Mouse (Mus musculus) thymus, postnatal 25 days (tissue): Measurements from ENCODE around the gene Ccdc177.

Experiments used
- DNase-seq: peaks from one replicate; pipeline ENCODE4 v3.0.0; 2022

Ccdc177 gene

DNA sequence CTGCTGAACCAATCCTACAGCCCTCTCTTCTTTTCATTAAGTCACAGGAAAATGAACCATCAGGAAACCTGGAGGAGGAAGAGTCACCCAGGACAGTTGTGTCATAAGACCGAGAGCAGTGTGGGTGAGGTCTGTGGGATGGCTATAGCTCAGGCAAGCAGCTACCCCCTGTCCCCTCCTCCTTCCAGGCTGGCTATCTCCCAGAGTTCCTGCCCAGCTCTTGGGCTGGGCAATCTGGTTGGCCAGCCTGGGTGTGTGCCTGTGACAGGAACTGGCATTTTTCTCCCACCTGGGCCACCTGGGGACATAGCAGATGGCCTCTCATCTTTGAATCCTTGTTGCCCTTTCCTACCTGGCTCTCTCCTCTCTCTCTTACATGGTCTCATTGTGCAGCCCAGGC lies 23.4 kb upstream of the Ccdc177 start:
- DNase-seq = no peak

DNA sequence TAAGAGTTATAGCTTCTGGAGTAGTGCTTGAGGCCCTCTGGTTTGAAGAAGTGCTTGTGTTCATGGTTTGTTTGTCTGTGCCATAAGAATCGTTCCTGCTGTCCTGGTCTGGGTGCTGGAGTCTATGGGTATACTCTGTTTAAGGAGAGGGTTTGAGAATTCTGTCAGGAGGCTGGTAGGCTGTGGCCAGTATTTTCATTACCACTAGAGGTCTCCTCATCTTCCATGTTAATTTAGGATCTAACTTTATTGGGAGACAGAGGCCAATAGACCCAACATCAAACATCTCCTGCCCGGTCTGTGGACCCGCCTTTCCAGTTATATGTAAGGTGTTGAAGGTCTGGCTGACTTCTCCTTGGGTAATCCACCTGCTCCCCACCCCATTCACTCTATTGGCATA lies 22.4 kb upstream of the Ccdc177 start:
- DNase-seq = no peak

DNA sequence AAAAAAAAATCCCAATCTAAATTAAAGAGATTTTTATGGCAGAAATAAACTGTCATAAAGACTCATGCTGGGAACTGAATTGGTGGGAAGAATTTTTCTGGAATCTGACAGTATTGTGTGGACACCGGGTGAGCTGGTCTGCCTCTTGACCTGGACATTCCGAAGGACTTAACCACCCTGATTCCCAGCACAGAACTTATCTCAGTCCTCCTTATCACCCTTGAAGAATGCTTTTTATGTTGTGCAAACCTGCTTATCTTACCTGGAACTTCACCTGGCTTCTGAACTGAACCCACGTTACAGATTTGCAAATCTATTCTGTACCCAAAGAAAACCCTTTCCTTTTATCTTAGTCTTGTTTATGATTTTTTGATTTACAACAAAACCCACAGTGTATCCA lies 21.7 kb upstream of the Ccdc177 start:
- DNase-seq = no peak

DNA sequence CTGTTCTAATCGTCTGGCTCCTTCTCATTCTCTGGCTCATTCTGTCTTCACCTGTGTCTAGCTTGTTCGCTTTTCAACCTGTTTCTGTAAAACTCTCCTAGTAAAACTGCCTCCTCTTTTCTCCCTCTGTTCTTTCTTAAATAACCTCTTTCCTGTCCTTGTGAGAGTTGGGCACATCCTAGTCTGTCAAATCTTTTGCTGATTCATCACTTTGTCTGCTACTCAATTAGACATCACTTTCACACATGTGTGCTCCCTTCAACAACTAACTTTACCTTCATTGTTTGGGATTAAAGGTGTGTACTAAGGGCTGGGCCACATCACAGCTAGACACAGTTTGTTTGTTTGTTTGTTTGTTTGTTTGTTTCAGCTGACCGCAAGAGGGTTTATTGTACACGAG lies 19.3 kb upstream of the Ccdc177 start:
- DNase-seq = no peak

DNA sequence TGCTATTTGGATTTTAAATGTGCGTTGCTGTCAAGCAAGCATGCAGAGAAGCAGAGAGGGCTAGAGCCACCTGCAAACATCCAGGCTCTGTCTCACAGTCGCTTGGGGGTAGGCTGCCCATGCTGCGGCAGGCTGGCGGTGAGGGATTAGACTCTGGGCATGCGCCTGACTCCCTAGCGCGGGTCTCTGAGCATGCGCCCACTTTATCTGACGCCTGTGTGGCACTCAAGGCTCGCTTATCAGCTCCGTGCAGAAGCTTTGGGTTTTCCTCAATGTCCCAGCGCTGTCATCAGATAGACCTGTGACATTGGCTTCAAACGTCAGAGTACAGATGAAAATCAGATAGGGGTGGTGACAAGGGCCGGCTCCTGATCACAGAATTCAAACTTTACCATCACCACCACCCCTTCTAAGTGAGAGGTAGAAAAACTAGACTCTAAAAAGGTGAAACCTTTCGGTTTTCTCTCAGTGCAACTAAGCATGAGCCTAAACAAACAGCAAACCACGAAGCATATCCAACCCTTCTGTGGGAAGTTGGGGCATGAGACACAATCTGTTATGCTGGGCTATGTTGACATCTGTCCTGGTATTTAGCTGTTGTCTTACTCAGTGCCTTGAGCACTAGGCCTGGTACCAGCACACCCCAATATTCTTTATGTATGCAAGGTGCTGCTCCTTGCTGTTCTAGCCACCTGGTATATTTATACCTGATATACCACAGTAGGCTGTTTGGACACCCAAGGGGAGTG lies 17.9 kb upstream of the Ccdc177 start:
- no peak for DNase-seq

DNA sequence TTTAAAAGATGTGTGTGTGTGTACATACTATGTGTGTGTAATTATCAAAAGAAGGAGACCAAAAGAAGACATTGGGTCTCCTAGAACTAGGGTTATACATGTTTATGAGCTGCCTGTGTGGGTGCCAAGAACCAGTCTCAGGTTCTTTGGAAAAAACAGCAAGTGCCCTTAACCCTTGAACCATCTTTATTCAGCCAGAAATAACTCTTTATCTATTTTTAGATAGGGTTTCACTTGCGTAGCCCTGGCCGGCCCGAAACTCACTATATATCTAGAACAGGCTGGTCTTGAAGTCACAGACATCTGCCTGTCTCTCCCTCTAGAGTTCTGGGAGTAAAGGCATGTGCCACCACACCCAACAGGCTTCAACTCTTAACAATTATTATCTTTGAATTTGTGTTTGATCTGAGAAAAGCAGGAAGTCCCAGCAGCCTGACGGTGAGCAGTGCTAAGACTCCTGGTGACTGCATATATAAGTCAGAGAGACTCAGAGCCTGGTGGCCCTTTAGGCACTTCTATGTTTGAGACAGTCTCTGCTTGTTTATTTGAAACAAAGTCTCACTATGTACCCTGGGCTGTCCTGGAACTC lies 15.7 kb upstream of the Ccdc177 start:
- no peak for DNase-seq

DNA sequence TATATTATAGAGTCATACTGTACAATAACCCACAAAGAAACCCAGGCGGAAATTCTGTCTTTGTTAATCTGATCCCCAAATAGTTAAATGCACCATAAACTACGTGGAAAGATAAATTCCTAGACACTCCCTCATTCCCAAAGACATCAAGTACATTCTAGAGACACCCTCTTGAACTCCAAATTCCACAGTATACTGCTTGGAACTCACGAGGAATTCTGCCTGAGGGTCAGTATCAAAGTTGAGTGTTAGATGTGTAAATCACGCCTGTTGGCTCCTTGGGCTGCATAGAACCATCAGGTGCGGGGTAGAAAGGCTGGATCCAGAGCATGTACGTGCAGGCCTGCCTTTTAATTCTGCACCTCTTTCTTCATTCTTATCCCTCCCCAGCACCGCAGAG lies 14.3 kb upstream of the Ccdc177 start:
- no peak for DNase-seq

DNA sequence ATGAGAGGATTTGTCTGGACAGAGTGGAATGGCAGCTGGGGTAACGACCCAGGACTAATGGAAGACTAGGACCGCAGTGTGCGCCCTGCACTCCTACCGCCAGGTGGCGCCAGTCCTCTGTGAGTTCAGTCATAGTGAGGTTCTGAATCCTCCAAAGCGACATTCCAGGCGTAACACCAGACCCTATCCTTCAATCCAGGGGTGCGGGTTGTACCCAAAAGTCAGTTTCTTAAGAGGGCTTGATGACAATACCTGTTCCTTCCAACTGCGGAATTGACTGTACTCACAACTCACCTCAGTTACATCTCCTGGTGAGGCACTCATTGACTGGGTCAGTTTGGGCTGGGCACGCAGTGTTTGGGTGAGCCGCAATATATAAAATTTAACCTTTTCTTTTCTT lies 9.2 kb upstream of the Ccdc177 start:
- peak; percentile 61 for DNase-seq

DNA sequence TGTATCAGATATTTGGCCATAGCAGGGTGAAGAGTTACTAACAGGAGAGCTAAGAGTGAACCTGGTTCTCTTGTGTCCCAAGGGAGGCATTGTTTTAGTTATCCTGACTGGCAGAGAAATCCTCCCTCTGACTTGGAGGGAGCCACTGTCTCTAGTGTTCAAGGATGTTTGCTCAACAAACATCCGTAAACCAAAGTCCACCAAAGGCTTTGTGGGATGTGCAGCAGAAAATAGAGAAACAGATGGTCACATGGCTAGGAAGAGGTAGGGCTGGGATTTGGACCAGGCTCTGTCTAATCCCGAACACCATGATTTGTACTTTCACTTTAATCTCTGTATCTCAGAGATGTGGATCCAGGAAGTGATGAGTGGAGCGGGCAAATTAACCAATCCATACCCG lies 3.6 kb upstream of the Ccdc177 start:
- DNase-seq = no peak

DNA sequence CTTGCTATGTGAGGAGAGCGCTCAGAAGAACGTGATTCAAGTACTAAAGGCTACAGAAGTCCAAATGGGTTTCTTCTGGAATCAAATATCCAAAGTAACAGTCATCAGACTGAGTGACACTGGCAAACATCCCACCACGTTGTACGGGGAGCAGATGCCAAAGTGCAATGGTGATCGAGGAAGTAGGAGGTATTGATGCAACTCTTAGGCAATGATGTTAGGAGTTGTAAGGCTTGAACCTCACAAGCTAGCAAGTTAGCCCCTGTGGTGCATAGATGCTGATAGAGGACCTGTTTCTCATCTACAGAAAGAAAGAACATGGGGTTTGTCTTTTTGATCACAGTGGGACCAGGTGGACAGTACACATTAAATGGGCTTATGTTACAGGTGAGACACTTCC lies 2.5 kb upstream of the Ccdc177 start:
- no peak for DNase-seq

DNA sequence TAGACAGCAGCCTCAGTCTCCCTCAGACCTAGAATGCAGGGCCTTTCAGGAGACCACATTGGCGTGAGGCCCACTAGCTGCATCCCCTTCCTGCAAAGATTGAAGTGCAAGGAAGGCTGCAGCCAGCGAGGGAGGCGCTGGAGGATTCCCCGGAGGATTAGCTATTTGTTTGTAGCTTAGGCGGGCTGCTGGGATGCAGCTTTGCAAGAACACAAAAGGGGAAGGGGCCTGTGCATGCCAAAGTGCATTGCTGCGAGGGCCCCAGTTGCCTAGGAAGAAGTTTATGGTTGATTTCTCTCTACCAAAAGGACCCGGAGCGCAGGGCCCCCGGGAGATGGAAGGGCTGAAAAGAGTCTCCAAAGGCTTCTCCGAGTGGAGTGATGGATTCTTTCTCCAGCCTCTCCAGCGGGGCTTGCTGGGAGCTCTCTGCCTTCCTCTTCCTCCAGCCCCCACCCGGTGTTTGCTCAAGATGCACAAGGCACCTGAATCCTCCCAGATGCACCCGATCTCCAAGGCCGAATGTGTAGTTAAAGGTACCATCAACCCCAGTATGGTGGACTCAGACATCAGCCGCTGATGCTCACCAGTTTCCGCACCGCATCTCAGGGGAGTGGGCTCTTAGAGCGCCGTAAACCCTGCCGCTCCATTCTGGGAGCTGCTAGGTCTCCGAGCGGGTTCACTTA lies 633 bp downstream of the Ccdc177 start:
- DNase-seq = peak; percentile 16

DNA sequence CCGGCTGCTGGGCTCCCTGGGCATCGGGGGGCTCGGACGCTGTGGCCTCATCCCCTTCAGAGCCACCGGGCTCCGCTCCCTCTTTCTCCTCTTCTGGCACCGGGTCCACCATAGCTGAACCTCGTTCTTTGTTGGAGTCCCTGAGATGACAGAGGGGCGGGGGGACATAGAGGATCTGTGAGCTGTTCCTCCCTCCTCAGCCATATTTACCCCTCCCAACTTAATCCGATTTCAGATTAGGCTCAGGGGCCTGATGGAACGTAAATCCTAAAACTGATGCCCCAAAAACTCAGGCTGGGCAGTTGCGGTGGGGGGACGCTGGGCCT lies 1.1 kb downstream of the Ccdc177 start:
- no peak for DNase-seq

DNA sequence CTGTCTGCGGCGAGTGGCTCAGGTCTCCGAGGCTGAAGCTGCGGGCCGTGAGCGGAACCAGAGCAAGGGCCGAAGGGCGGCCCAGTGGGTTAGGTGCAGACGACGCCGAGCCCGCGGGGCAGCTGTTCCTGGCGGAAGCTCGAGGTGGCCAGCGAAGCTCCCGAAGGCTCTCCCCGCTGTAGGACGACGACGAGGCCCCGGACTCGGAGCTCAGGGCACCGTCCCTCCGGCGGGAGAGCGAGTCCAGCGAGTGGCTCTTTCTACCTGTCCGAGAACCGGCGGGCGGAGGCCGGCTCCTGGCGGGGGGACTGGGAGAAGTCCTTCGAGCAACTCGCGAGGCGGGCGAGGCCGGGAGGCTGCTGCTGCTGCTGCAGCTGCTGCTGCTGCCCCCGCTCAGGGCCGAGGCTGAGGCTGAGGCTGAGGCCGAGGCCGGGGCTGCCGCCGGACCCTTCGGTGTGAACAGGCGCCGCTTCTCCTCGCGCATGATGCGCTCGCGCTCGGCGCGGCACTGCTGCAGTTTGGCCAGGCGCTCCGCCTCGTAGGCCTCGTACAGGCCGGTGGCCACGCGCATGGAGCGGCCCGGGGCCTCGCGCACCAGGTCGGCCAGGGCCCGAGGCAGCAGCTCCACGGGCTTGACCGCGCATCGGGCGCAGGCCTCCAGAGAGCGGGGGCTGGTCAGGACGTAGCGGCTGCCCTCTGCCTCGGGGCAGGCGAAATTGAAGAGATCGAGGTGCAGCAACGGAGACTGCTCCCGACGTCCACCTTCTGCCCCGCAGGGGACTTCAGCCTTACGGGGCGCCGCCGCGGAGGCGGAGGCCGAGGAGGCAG lies 1.7 kb downstream of the Ccdc177 start:
- no peak for DNase-seq

DNA sequence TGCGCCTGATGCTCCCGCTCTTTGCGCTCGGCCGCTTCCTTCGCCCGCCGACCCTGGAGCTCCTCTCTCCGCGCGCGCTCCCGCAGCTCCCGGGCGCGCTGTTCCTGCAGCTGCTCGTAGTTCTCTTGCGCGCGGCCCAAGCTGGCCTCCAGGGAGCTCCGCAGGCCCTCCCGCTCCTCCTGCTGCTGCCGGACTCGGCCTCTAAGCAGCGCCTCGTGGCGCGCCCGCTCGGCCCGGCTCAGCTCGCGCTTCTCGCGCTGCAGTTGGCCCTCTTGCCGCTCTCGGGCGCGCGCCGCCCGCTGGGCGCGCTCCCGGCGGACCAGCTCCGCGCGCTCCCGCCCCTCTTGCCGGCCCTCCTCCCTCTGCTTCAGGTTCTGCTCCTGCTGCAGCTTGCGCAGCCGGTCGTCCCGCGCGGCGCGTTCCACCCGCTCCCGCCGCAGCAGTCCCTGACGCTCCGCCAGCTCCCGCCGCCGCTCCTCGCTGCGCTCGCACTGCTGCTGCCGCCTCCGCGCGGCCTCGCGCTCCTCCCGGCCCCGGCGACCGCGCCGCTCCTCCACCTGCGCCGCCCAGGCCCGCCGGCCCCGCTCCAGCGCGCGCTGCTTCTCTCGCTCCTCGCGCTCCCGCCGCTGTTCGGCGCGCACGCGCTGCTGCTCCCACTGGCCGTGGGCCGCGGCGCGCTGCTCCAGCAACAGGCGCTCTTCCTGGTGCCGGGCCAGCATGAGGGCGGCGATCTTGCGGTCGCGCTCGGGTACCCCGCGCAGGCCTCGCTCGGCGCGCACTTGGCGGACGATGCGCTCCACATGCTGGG lies 2.5 kb downstream of the Ccdc177 start:
- DNase-seq = peak; percentile 66

DNA sequence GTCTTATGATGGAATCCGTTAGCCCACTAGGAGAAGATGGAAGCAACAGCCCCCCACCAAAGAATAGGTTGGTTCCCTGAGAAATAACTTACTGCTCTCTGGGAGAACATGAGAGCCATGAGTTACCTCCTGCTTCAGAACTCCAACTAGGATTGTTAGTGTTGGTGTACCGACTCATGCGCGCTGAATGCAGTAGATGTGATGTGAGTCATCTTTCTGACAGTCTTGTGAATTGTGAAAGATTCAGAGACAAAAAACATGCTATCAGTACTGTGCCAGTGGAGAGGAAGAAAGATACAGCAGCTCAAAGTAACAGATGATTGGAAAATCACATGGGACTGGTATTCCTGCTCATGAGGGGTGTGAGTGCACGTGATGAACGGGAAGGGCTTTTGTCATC lies 8.9 kb downstream of the Ccdc177 start:
- no peak for DNase-seq

DNA sequence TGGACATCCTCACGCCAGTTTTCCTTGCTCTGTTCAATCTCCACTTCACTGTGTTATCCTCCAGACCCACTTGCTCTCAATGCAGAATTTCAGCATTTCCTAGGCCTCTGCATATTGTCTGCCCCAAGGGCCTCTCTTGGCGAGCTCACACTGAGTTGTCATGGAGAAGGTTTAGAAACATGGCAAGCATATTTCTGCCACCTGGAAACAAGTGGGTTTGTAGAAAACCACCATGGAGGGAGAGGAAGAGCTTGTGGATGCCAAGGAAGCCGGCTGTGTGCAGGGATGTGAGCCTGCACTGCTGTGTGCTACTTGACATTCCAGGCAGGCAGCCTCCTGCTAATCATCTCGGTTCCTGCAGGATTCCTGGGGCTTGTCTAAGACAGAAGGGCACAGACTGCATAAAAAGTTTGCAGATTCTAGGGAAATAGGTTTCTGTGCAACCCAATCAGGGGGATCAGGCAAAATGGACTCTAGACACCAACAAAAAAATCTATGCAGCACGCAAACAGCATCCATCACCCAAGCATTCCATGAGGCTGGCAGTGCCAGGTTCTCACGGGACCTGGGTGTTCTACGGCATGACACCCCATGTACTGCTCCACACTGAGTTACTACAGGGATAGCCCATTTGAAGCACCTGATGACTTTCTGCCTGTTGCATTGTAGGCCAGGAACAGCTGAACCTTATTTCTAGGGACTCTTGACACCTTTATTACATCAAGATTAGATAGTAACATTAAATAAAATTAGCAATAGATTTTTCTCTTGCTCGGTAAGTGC lies 14.3 kb downstream of the Ccdc177 start:
- DNase-seq = no peak

DNA sequence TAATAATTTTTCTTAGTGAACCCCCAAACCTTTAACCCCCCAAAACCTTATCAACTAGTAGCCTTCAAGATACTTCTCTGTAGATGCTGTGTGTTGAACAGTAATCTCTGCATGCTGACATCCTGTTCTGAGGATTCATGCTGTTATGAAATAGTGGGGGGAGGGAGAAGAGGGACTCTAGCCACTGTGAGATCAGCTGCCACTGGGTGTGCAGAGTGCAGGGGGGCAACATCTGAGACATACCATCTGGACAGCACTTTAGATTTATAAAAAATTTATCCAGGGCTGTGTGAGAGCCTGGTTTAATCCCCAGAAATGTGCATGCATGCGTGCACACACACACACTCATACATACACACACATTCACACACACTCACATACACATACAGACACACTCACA lies 15.9 kb downstream of the Ccdc177 start:
- DNase-seq = no peak

DNA sequence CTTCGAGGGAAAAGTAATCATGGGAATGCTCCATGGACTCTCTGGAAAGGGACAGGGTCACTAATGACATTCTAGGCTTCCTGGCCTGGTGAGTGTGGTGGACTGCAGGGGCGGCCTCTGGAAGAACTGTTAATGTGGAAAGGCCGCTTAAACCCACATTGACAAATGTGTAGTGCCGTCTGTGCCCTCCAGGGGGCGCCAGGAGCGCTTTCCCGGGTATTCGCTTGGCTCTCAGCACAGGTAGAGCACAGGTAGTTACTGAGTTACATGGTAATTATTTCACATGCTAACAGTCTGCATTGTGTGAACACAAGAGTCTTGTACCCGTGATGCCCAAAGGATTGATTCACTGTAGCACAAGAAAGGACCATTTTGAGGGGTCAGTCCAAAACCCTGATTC lies 21.0 kb downstream of the Ccdc177 start:
- DNase-seq = peak; percentile 55

DNA sequence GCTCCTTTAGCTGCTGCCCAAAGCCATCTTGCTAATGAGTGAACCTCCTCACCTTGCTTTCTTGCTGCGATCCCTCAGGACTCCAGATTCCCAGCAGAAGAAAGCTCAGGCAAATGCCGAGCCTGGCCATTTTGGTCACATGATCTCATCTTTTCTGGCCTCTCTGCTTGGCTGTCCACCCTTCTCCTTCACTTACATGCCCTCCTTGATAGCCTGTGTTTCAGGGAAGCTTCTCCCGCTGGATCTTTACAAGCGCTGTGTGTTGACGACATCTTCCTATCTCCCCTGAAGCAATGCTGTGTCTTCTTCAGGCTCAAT lies 23.2 kb downstream of the Ccdc177 start:
- peak; percentile 7 for DNase-seq

DNA sequence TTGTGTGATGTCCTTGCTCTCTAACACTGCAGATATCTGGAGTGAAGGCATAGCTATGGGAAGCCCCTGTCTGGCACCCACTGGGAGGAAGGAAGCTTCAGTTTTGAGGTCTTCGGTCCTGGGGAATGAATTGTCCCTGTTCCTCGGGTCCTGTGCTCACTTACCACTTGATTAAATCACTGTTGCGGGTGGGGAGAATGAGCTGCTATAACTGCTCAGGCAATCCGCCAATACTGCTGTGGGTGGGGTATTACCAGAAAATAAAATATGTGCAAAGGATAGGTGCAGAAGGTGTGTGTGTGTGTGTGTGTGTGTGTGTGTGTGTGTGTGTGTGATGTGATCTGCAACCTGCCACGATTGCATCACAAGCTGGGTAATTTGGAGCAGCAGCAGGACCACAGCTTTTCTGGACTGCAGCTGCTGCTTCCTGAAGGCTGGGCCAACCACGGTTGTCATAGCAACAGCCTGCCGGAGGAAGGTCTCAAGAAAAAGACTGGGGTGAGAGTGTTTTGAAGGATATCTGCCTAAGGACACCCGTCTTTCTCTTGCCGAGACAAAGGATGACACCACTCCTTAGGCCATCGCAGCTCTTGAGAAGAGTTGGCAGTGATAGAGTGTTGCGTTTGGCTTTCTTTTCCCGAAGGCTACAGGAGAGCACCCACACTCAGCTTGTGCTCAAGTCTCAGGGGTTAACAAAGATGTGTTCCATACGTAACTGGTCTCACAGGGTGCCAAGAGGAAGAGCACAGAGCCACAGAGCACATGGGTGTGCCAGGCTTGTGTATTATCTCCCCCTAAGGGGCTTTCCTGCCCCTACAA lies 23.8 kb downstream of the Ccdc177 start:
- DNase-seq = peak; percentile 62
